Comparison of ENCODE assay signal across 8 mouse cellular contexts in genomic region chr11:78164604-78164923, GRCm38 (mm10). TPM values are rescaled to one million over a fixed set of nuclear protein-coding genes. Genes with fewer than 3 reads are reported as not detected.
DNase-seq lines count a peak whose midpoint lies in the region; ATAC-seq and TF ChIP-seq lines count a peak whose summit lies in the region.

No protein-coding gene starts in this region.

- no peak for TF ChIP-seq CTCF in intestine, postnatal 0 days (IDR thresholded peaks at IDR 0.05; ENCODE audit: low read depth)
- TF ChIP-seq CTCF in small intestine, adult 2 months (IDR thresholded peaks at IDR 0.05; ENCODE audit: extremely low read depth, insufficient read length, insufficient replicate concordance, low read depth, low read length) = no peak

- no peaks in the 10 kb centered on the region for H3K27me3 ChIP-seq in lung, embryonic 16.5 days (ENCODE audit: control insufficient read depth, insufficient read depth, low read depth, low read length)
- H3K27me3 ChIP-seq in embryonic facial prominence, embryonic 15.5 days = no peaks in the 10 kb centered on the region
- H3K27me3 ChIP-seq in intestine, postnatal 0 days (replicated peaks; ENCODE audit: control insufficient read depth, insufficient read depth, low read length) = no peaks in the 10 kb centered on the region
- no peaks in the 10 kb centered on the region for H3K27me3 ChIP-seq in small intestine, adult 2 months (ENCODE audit: control insufficient read depth, insufficient read depth, low read length)

- peaks cover 42% of the 10 kb centered on the region for H3K4me1 ChIP-seq in lung, embryonic 16.5 days (replicated peaks; ENCODE audit: control insufficient read depth, insufficient read depth, low read length)
- peaks cover 59% of the 10 kb centered on the region for H3K4me1 ChIP-seq in embryonic facial prominence, embryonic 15.5 days
- peaks cover 14% of the 10 kb centered on the region; the same call in 1 of the 2 replicates for H3K4me1 ChIP-seq in intestine, postnatal 0 days (replicated peaks; ENCODE audit: control insufficient read depth, insufficient read depth, low read length)
- H3K4me1 ChIP-seq in small intestine, adult 2 months (ENCODE audit: control insufficient read depth, insufficient read depth, insufficient read length, low read length) = peaks cover 43% of the 10 kb centered on the region

- DNase-seq in lung, postnatal 25 days (ENCODE audit: low spot score) = no peak
- DNase-seq in spleen, postnatal 14 days (ENCODE audit: low spot score in 2 of 2) = no peak
- DNase-seq in frontal cortex, postnatal 14 days (ENCODE audit: low spot score in 2 of 2) = no peak

- H3K4me2 ChIP-seq in lung, embryonic 16.5 days (ENCODE audit: low read depth, low read length) = peak overlapping the region; percentile 88
- H3K4me2 ChIP-seq in embryonic facial prominence, embryonic 15.5 days (replicated peaks) = peak overlapping the region; percentile 89
- peak overlapping the region; percentile 89 for H3K4me2 ChIP-seq in intestine, postnatal 0 days (replicated peaks; ENCODE audit: low read depth)

- H3K36me3 ChIP-seq in lung, embryonic 16.5 days (ENCODE audit: control insufficient read depth, insufficient read depth, low read length) = peaks cover 23% of the 10 kb centered on the region
- peaks cover 29% of the 10 kb centered on the region for H3K36me3 ChIP-seq in embryonic facial prominence, embryonic 15.5 days
- H3K36me3 ChIP-seq in intestine, postnatal 0 days (ENCODE audit: control insufficient read depth, insufficient read depth) = peaks cover 27% of the 10 kb centered on the region
- H3K36me3 ChIP-seq in small intestine, adult 2 months (ENCODE audit: control insufficient read depth, insufficient read depth, low read length) = peaks cover 22% of the 10 kb centered on the region

- 0% methylated on average over 14 of the region's 14 CpGs for WGBS in lung, embryonic 16.5 days
- 0% methylated on average over 14 of the region's 14 CpGs for WGBS in embryonic facial prominence, embryonic 15.5 days
- under 1% methylated on average over 14 of the region's 14 CpGs for WGBS in intestine, postnatal 0 days
- WGBS in small intestine, adult 2 months = under 1% methylated on average over 14 of the region's 14 CpGs

- TF ChIP-seq POLR2A in small intestine, adult 2 months (IDR thresholded peaks at IDR 0.05; ENCODE audit: low read depth, low read length) = no peak

- H3K27ac ChIP-seq in lung, embryonic 16.5 days (ENCODE audit: low read length) = peak overlapping the region; percentile 99
- peak overlapping the region; percentile 96 for H3K27ac ChIP-seq in embryonic facial prominence, embryonic 15.5 days (replicated peaks)
- H3K27ac ChIP-seq in intestine, postnatal 0 days (ENCODE audit: low read depth, low read length) = peak overlapping the region; percentile 97
- H3K27ac ChIP-seq in small intestine, adult 2 months (ENCODE audit: insufficient read depth, low read depth, low read length) = peak overlapping the region; percentile 81

- peak overlapping the region; percentile 92 for H3K9ac ChIP-seq in lung, embryonic 16.5 days (ENCODE audit: low read length)
- peak overlapping the region; percentile 99 for H3K9ac ChIP-seq in embryonic facial prominence, embryonic 15.5 days
- H3K9ac ChIP-seq in intestine, postnatal 0 days (ENCODE audit: low read depth, low read length) = peak overlapping the region; percentile 88

- H3K4me3 ChIP-seq in lung, embryonic 16.5 days (ENCODE audit: low read length) = peak overlapping the region; percentile 88
- H3K4me3 ChIP-seq in embryonic facial prominence, embryonic 15.5 days (replicated peaks) = peak overlapping the region; percentile 94
- H3K4me3 ChIP-seq in intestine, postnatal 0 days (ENCODE audit: low read depth, low read length) = peak overlapping the region; percentile 88
- peak overlapping the region; percentile 71 for H3K4me3 ChIP-seq in small intestine, adult 2 months (ENCODE audit: low read depth, low read length)

- H3K9me3 ChIP-seq in lung, embryonic 16.5 days (ENCODE audit: control insufficient read depth, low read length) = no peaks in the 10 kb centered on the region
- H3K9me3 ChIP-seq in embryonic facial prominence, embryonic 15.5 days (replicated peaks) = no peaks in the 10 kb centered on the region
- H3K9me3 ChIP-seq in intestine, postnatal 0 days (ENCODE audit: control insufficient read depth) = no peaks in the 10 kb centered on the region

- ATAC-seq in lung, embryonic 16.5 days (ENCODE audit: low read depth) = no peak; the same call in 1 of the 2 replicates
- no peak for ATAC-seq in embryonic facial prominence, embryonic 15.5 days (ENCODE audit: insufficient number of reproducible peaks, low FRiP score, low TSS enrichment, low read depth)
- ATAC-seq in intestine, postnatal 0 days = no peak
- no peak for ATAC-seq in megakaryocyte-erythroid progenitor cell, adult 5-6 weeks (replicated peaks; ENCODE audit: low FRiP score, low TSS enrichment, poor library complexity, severe bottlenecking)

RNA-seq across cellular contexts. Expression of gene Traf4, which starts 0.8 kb away (rescaled TPM):
- 84.2 and 96.3 TPM in 2 replicates for polyA plus RNA-seq in lung, embryonic 16.5 days (2015; fragmentation: Nextera tagmentation; extraction: Ambion mirVana)
- 83.1 and 89.3 TPM in 2 replicates for polyA plus RNA-seq in embryonic facial prominence, embryonic 15.5 days (2015; fragmentation: Nextera tagmentation; extraction: Ambion mirVana)
- 30.8 and 30.9 TPM in 2 replicates for polyA plus RNA-seq in intestine, postnatal 0 days (2015; fragmentation: Nextera tagmentation; extraction: Ambion mirVana)
- 50.3 and 99.5 TPM in 2 replicates for polyA plus RNA-seq in small intestine, adult 2 months (2012; rRNA removed)
- total RNA-seq in megakaryocyte-erythroid progenitor cell, adult 5-6 weeks (2014; fragmentation: Nextera tagmentation) = 30.3 and 39.1 TPM in 2 replicates
- total RNA-seq in megakaryocyte-erythroid progenitor cell, adult 5-6 weeks (2017) = 10.3 and 18.0 TPM in 2 replicates

RNA-seq across cellular contexts. Expression of gene Nek8, which starts 11.9 kb away (rescaled TPM):
- 20.6 and 22.3 TPM in 2 replicates for polyA plus RNA-seq in lung, embryonic 16.5 days (2015; fragmentation: Nextera tagmentation; extraction: Ambion mirVana)
- polyA plus RNA-seq in embryonic facial prominence, embryonic 15.5 days (2015; fragmentation: Nextera tagmentation; extraction: Ambion mirVana) = 17.3 and 18.4 TPM in 2 replicates
- polyA plus RNA-seq in intestine, postnatal 0 days (2015; fragmentation: Nextera tagmentation; extraction: Ambion mirVana) = 5.7 and 5.8 TPM in 2 replicates
- polyA plus RNA-seq in small intestine, adult 2 months (2012; rRNA removed) = 5.0 and 6.6 TPM in 2 replicates
- total RNA-seq in megakaryocyte-erythroid progenitor cell, adult 5-6 weeks (2014; fragmentation: Nextera tagmentation) = 26.7 and 38.5 TPM in 2 replicates
- total RNA-seq in megakaryocyte-erythroid progenitor cell, adult 5-6 weeks (2017) = 3.7 and 7.4 TPM in 2 replicates

RNA-seq across cellular contexts. Expression of gene Tlcd1, which starts 11.9 kb away (rescaled TPM):
- 24.4 and 25.9 TPM in 2 replicates for polyA plus RNA-seq in lung, embryonic 16.5 days (2015; fragmentation: Nextera tagmentation; extraction: Ambion mirVana)
- 30.3 and 32.8 TPM in 2 replicates for polyA plus RNA-seq in embryonic facial prominence, embryonic 15.5 days (2015; fragmentation: Nextera tagmentation; extraction: Ambion mirVana)
- 14.1 and 16.1 TPM in 2 replicates for polyA plus RNA-seq in intestine, postnatal 0 days (2015; fragmentation: Nextera tagmentation; extraction: Ambion mirVana)
- 15.0 and 15.3 TPM in 2 replicates for polyA plus RNA-seq in small intestine, adult 2 months (2012; rRNA removed)
- total RNA-seq in megakaryocyte-erythroid progenitor cell, adult 5-6 weeks (2014; fragmentation: Nextera tagmentation) = 24.4 and 25.2 TPM in 2 replicates
- 13.3 and 19.6 TPM in 2 replicates for total RNA-seq in megakaryocyte-erythroid progenitor cell, adult 5-6 weeks (2017)

RNA-seq across cellular contexts. Expression of gene Rpl23a, which starts 18.8 kb away (rescaled TPM):
- polyA plus RNA-seq in lung, embryonic 16.5 days (2015; fragmentation: Nextera tagmentation; extraction: Ambion mirVana) = 1,346 and 1,426 TPM in 2 replicates
- polyA plus RNA-seq in embryonic facial prominence, embryonic 15.5 days (2015; fragmentation: Nextera tagmentation; extraction: Ambion mirVana) = 1,371 and 1,410 TPM in 2 replicates
- polyA plus RNA-seq in intestine, postnatal 0 days (2015; fragmentation: Nextera tagmentation; extraction: Ambion mirVana) = 762 and 768 TPM in 2 replicates
- 31.9 and 66.4 TPM in 2 replicates for polyA plus RNA-seq in small intestine, adult 2 months (2012; rRNA removed)
- 5,168 and 5,735 TPM in 2 replicates for total RNA-seq in megakaryocyte-erythroid progenitor cell, adult 5-6 weeks (2014; fragmentation: Nextera tagmentation)
- 4,325 and 4,755 TPM in 2 replicates for total RNA-seq in megakaryocyte-erythroid progenitor cell, adult 5-6 weeks (2017)

RNA-seq across cellular contexts. Expression of gene Rab34, which starts 23.7 kb away (rescaled TPM):
- polyA plus RNA-seq in lung, embryonic 16.5 days (2015; fragmentation: Nextera tagmentation; extraction: Ambion mirVana) = 117 and 129 TPM in 2 replicates
- polyA plus RNA-seq in embryonic facial prominence, embryonic 15.5 days (2015; fragmentation: Nextera tagmentation; extraction: Ambion mirVana) = 164 and 171 TPM in 2 replicates
- 33.9 and 35.4 TPM in 2 replicates for polyA plus RNA-seq in intestine, postnatal 0 days (2015; fragmentation: Nextera tagmentation; extraction: Ambion mirVana)
- polyA plus RNA-seq in small intestine, adult 2 months (2012; rRNA removed) = 12.2 and 13.0 TPM in 2 replicates
- 4.8 TPM in 1 of 2 replicates, not detected in the other for total RNA-seq in megakaryocyte-erythroid progenitor cell, adult 5-6 weeks (2014; fragmentation: Nextera tagmentation)
- not detected in 2 replicates for total RNA-seq in megakaryocyte-erythroid progenitor cell, adult 5-6 weeks (2017)
